Mouse (Mus musculus): ENCODE results near the gene Tdrkh. TPM values are rescaled to one million over a fixed set of nuclear protein-coding genes. Genes with fewer than 3 reads are reported as not detected.

Tdrkh gene
- polyA plus RNA-seq, 1 experiment: 15.5 TPM

GRCm38 (mm10) chr3:94398943-94399481, 14.1 kb upstream of the Tdrkh start:
- TF ChIP-seq POLR2A (IDR thresholded peaks at IDR 0.05; ENCODE audit: extremely low read depth, insufficient read depth, low read length): no peak
- no peak for TF ChIP-seq CTCF (IDR thresholded peaks at IDR 0.05; ENCODE audit: extremely low read depth, insufficient read depth, low read length)
- Histone ChIP-seq H3K4me1 (ENCODE audit: control insufficient read depth, insufficient read depth, low read length) (peaks cover 5% of the 10 kb centered on the region), H3K27ac (ENCODE audit: insufficient read depth, low read length) (no peak overlapping the region), H3K4me3 (ENCODE audit: insufficient read depth, low read length) (peak overlapping the region; percentile 10; the same call in 1 of the 2 replicates)

- peaks cover 9% of the 10 kb centered on the region for H3K4me1 ChIP-seq (ENCODE audit: control insufficient read depth, insufficient read depth, low read length)
- TF ChIP-seq CTCF (IDR thresholded peaks at IDR 0.05; ENCODE audit: extremely low read depth, insufficient read depth, low read length): no peak
- TF ChIP-seq POLR2A (IDR thresholded peaks at IDR 0.05; ENCODE audit: extremely low read depth, insufficient read depth, low read length): no peak
- no peak overlapping the region for H3K27ac ChIP-seq (ENCODE audit: insufficient read depth, low read length)
- peak overlapping the region; percentile 10; the same call in 1 of the 2 replicates for H3K4me3 ChIP-seq (ENCODE audit: insufficient read depth, low read length)
Measured at GRCm38 (mm10) chr3:94399663-94400310, 13.3 kb upstream of the Tdrkh start.

DNA sequence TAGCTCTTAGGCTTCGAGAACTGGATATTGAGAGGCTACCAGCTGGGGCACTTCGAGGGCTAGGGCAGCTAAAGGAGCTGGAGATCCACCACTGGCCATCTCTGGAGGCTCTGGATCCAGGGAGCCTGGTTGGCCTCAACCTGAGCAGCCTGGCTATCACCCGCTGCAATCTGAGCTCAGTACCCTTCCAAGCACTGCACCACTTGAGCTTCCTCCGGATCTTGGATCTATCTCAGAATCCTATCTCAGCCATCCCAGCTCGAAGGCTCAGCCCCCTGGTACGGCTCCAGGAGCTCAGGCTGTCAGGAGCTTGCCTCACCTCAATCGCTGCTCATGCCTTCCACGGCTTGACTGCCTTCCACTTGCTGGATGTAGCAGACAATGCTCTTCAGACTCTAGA, 10.6 kb upstream of the Tdrkh start:
- Histone ChIP-seq H3K4me1 (ENCODE audit: control insufficient read depth, insufficient read depth, low read length) (peaks cover 9% of the 10 kb centered on the region), H3K4me3 (ENCODE audit: insufficient read depth, low read length) (no peak overlapping the region), H3K27ac (ENCODE audit: insufficient read depth, low read length) (no peak overlapping the region)
- TF ChIP-seq CTCF (IDR thresholded peaks at IDR 0.05; ENCODE audit: extremely low read depth, insufficient read depth, low read length): no peak
- no peak for TF ChIP-seq POLR2A (IDR thresholded peaks at IDR 0.05; ENCODE audit: extremely low read depth, insufficient read depth, low read length)

- TF ChIP-seq POLR2A (IDR thresholded peaks at IDR 0.05; ENCODE audit: extremely low read depth, insufficient read depth, low read length): no peak
- TF ChIP-seq CTCF (IDR thresholded peaks at IDR 0.05; ENCODE audit: extremely low read depth, insufficient read depth, low read length): no peak
- no peak overlapping the region for H3K4me3 ChIP-seq (ENCODE audit: insufficient read depth, low read length)
- no peak overlapping the region for H3K27ac ChIP-seq (ENCODE audit: insufficient read depth, low read length)
- H3K4me1 ChIP-seq (ENCODE audit: control insufficient read depth, insufficient read depth, low read length): peaks cover 9% of the 10 kb centered on the region
Measured at GRCm38 (mm10) chr3:94404366-94405054, 8.6 kb upstream of the Tdrkh start.

DNA sequence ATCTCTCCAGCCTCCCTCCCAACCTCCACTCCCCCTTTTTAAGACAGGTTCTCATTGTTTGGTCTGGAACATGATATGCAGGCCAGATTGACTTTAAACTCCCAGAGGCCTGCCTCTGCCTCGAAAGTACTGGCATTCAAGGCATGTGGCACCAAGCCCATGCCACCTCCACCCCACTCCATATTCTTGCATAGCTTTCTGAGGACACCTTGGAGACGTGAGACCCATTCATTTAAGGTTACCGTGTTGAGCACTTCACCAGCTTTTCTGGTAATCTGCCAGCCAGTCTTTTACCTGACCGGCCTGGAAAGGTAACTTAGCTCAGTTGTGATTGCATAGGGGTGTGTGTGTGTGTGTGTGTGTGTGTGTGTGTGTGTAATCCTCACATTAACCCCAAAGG, 7.5 kb upstream of the Tdrkh start:
- H3K27ac ChIP-seq (ENCODE audit: insufficient read depth, low read length): no peak overlapping the region
- TF ChIP-seq POLR2A (IDR thresholded peaks at IDR 0.05; ENCODE audit: extremely low read depth, insufficient read depth, low read length) (no peak), CTCF (IDR thresholded peaks at IDR 0.05; ENCODE audit: extremely low read depth, insufficient read depth, low read length) (no peak)
- H3K4me3 ChIP-seq (ENCODE audit: insufficient read depth, low read length): no peak overlapping the region
- H3K4me1 ChIP-seq (ENCODE audit: control insufficient read depth, insufficient read depth, low read length): peaks cover 7% of the 10 kb centered on the region; the same call in 1 of the 2 replicates

DNA sequence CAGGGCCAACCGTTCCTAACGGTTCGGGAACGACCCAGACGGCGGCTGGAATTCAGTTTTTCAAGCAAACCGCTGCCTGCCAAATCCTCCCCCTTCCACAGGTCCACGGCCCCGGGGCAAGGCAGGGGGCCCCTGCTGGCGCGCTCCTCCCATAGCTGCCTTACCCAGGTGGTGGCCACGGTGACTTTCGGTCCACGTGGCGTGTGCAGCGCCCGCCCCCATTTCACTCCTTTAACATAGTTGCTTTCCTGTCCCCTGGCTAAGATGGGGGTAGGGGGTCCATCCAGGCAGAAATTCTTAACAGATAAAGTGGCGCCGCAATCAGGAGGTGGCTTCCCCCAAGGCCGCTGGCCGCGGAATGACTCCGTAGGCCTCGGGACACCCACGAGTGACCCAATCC, 543 bp upstream of the Tdrkh start:
- Histone ChIP-seq H3K4me3 (ENCODE audit: insufficient read depth, low read length) (peak overlapping the region; percentile 71), H3K4me1 (ENCODE audit: control insufficient read depth, insufficient read depth, low read length) (no peaks in the 10 kb centered on the region), H3K27ac (ENCODE audit: insufficient read depth, low read length) (peak overlapping the region; percentile 24; the same call in 1 of the 2 replicates)
- TF ChIP-seq CTCF (IDR thresholded peaks at IDR 0.05; ENCODE audit: extremely low read depth, insufficient read depth, low read length) (no peak), POLR2A (IDR thresholded peaks at IDR 0.05; ENCODE audit: extremely low read depth, insufficient read depth, low read length) (no peak)

- Histone ChIP-seq H3K27ac (ENCODE audit: insufficient read depth, low read length) (no peak overlapping the region), H3K4me1 (ENCODE audit: control insufficient read depth, insufficient read depth, low read length) (no peaks in the 10 kb centered on the region), H3K4me3 (ENCODE audit: insufficient read depth, low read length) (no peak overlapping the region)
- TF ChIP-seq POLR2A (IDR thresholded peaks at IDR 0.05; ENCODE audit: extremely low read depth, insufficient read depth, low read length) (no peak), CTCF (IDR thresholded peaks at IDR 0.05; ENCODE audit: extremely low read depth, insufficient read depth, low read length) (no peak)
Measured at GRCm38 (mm10) chr3:94430980-94431379, 17.9 kb downstream of the Tdrkh start.

DNA sequence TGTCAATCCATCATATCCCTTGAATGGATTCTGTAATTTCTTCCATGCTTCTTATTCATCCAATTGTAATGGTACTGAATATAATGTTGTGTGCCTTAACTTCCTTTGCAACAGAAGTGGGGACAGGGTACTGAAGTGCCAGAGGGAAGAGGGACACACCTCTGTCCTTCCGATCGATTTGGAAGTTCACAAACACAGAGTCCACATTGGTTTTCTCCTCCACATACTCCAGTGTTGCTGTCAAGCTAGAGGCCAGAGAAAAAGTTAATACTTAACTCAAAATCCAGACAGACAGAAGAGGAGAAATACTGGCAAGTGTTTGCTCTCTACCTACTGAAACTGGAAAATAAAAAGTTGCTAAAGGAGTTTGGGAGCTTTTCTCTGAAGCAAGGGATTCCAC, 21.2 kb downstream of the Tdrkh start:
- Histone ChIP-seq H3K4me3 (ENCODE audit: insufficient read depth, low read length) (no peak overlapping the region), H3K4me1 (ENCODE audit: control insufficient read depth, insufficient read depth, low read length) (no peaks in the 10 kb centered on the region), H3K27ac (ENCODE audit: insufficient read depth, low read length) (no peak overlapping the region)
- TF ChIP-seq POLR2A (IDR thresholded peaks at IDR 0.05; ENCODE audit: extremely low read depth, insufficient read depth, low read length) (no peak), CTCF (IDR thresholded peaks at IDR 0.05; ENCODE audit: extremely low read depth, insufficient read depth, low read length) (no peak)

DNA sequence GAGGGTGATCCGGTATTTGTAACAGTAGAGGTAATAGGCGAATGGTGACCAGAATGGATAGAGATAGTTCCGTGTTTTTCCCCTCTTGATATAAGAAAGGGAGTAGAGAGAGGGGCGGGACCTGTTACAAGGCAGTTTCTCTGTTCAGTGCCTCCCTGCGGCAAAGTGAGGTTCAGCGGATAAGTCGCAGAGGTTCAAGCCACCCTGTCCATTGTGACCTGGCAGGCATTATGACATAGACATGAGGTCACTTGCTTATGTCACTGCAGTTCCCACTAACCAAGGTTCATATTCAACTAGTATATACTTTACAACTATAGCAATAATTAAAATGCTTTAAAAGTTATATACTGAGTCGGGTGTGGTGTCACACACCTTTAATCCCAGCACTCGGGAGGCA, 23.3 kb downstream of the Tdrkh start:
- Histone ChIP-seq H3K27ac (ENCODE audit: insufficient read depth, low read length) (no peak overlapping the region), H3K4me3 (ENCODE audit: insufficient read depth, low read length) (no peak overlapping the region), H3K4me1 (ENCODE audit: control insufficient read depth, insufficient read depth, low read length) (no peaks in the 10 kb centered on the region)
- no peak for TF ChIP-seq CTCF (IDR thresholded peaks at IDR 0.05; ENCODE audit: extremely low read depth, insufficient read depth, low read length)
- TF ChIP-seq POLR2A (IDR thresholded peaks at IDR 0.05; ENCODE audit: extremely low read depth, insufficient read depth, low read length): no peak

GRCm38 (mm10) chr3:94441182-94441581, 28.1 kb downstream of the Tdrkh start:
- TF ChIP-seq POLR2A (IDR thresholded peaks at IDR 0.05; ENCODE audit: extremely low read depth, insufficient read depth, low read length) (no peak), CTCF (IDR thresholded peaks at IDR 0.05; ENCODE audit: extremely low read depth, insufficient read depth, low read length) (peak; percentile 31; the same call in 1 of the 2 replicates)
- no peak overlapping the region for H3K27ac ChIP-seq (ENCODE audit: insufficient read depth, low read length)
- no peak overlapping the region for H3K4me3 ChIP-seq (ENCODE audit: insufficient read depth, low read length)
- H3K4me1 ChIP-seq (ENCODE audit: control insufficient read depth, insufficient read depth, low read length): no peaks in the 10 kb centered on the region
